Mouse (Mus musculus): ENCODE measurements around the gene Gm20388. TPM values are rescaled to one million over a fixed set of nuclear protein-coding genes. Genes with fewer than 3 reads are reported as not detected.

Gene Gm20388
- total RNA-seq, 1 experiment = 27.0 TPM

DNA sequence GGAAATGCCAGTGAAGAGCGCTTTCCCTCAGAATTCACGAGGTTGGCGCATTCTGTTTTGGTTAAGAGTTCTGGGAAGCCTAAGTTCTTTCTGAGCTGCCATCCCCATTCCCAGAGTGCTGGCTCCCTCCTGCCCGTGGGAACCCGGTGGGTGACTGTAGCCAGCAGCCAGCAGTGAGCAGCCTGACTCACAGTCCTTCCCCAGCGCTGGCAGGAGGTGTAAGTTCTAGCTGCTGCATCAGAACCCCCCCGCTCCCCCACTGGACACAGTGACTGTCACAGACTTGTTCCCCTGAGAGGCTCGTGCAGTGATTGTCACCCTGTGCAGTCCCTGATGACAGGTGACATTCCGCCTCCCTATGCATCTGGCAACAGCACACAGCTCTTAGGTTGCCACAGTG, 59.5 kb downstream of the Gm20388 start:
- in situ Hi-C loops (cut with MboI; ENCODE audit: low sequenced_read_pairs in 2 of 2, unreplicated experiment in 2 of 2) = no loop called here
- Histone ChIP-seq H3K36me3 (ENCODE audit: control insufficient read depth, insufficient read depth, low read length, poor library complexity, severe bottlenecking) (no peaks in the 10 kb centered on the region), H3K9me3 (ENCODE audit: control insufficient read depth, insufficient read depth, low read depth, low read length) (no peaks in the 10 kb centered on the region), H3K9ac (ENCODE audit: insufficient read depth, low read depth, low read length, poor library complexity, severe bottlenecking) (no peak overlapping the region), H3K27ac (ENCODE audit: insufficient read depth, low read depth, low read length, poor library complexity, severe bottlenecking) (no peak overlapping the region), H3K4me3 (ENCODE audit: insufficient read depth in 1 of 2, low read depth in 1 of 2, low read length in 2 of 2, poor library complexity in 1 of 2, severe bottlenecking in 1 of 2) (no peak overlapping the region), H3K4me1 (ENCODE audit: control insufficient read depth in 2 of 2, insufficient read depth in 2 of 2, low read length in 2 of 2, poor library complexity in 1 of 2) (no peaks in the 10 kb centered on the region)
- DNase-seq (ENCODE audit: low read depth, low spot score) = no peak
- TF ChIP-seq HCFC1 (IDR thresholded peaks at IDR 0.05; ENCODE audit: borderline replicate concordance, insufficient read depth, low read length) (no peak), CHD2 (IDR thresholded peaks at IDR 0.05; ENCODE audit: low read depth, low read length) (no peak), MAFK (IDR thresholded peaks at IDR 0.05; ENCODE audit: insufficient read depth, low read depth, low read length) (no peak)

DNA sequence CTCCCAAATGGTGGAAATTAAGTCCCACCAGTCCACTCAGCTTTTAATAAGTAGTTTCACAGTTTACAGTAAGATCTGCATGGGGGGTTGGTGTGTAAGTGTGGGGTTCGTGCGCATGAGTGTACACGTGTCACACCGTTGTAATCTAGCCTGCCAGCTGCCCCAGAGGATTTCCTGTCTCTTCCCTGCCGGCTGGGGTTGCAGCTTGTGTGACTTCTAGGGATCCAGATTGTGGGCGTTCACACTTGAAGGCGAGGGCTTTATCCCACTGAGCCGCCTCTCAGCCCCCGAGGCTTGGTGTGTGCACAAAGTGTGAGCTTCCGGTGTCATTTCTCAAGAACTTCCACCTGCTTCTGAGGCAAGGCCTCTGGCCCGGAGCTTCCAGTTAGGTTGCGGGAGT, 61.9 kb downstream of the Gm20388 start:
- Histone ChIP-seq H3K27ac (ENCODE audit: insufficient read depth, low read depth, low read length, poor library complexity, severe bottlenecking) (no peak overlapping the region), H3K4me3 (ENCODE audit: insufficient read depth in 1 of 2, low read depth in 1 of 2, low read length in 2 of 2, poor library complexity in 1 of 2, severe bottlenecking in 1 of 2) (no peak overlapping the region), H3K9ac (ENCODE audit: insufficient read depth, low read depth, low read length, poor library complexity, severe bottlenecking) (no peak overlapping the region), H3K36me3 (ENCODE audit: control insufficient read depth, insufficient read depth, low read length, poor library complexity, severe bottlenecking) (no peaks in the 10 kb centered on the region), H3K9me3 (ENCODE audit: control insufficient read depth, insufficient read depth, low read depth, low read length) (no peaks in the 10 kb centered on the region), H3K4me1 (ENCODE audit: control insufficient read depth in 2 of 2, insufficient read depth in 2 of 2, low read length in 2 of 2, poor library complexity in 1 of 2) (no peaks in the 10 kb centered on the region)
- DNase-seq (ENCODE audit: low read depth, low spot score) = no peak
- in situ Hi-C loops (cut with MboI; ENCODE audit: low sequenced_read_pairs in 2 of 2, unreplicated experiment in 2 of 2) = no loop called here
- TF ChIP-seq HCFC1 (IDR thresholded peaks at IDR 0.05; ENCODE audit: borderline replicate concordance, insufficient read depth, low read length) (no peak), ZC3H11A (IDR thresholded peaks at IDR 0.05; ENCODE audit: borderline replicate concordance, low read depth, low read length) (no peak), MAFK (IDR thresholded peaks at IDR 0.05; ENCODE audit: insufficient read depth, low read depth, low read length) (no peak), CHD2 (IDR thresholded peaks at IDR 0.05; ENCODE audit: low read depth, low read length) (no peak), ZNF384 (IDR thresholded peaks at IDR 0.05; ENCODE audit: low read depth, low read length) (no peak)

DNA sequence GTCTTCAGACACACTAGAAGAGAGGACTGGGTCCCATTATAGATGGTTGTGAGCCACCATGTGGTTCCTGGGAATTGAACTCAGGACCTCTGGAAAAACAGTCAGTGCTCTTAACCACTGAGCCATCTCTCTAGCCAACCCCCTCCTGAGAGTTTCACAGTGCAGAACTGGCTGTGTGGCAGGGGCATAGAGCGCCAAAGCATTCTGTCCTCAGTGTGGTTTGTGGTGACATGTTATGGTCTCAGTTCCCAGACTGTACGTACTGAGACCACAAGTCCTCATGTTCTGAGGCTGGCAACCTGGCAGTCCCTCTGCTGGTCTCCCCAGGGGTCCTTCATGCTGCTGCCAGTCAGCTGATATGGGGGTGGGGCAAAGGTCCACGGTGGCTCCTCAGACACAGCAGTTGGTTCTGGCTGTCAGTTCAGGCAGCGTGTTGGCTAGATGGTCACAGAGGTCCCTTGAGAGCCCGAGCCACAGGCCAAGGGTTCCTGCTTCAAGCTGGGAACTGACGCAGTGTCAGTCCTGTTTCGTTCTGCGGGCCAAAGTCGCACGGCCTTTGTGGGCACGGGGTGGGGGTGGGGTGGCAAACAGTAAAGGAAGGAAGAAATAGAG, 68.2 kb downstream of the Gm20388 start:
- no peaks in the 10 kb centered on the region for H3K9me3 ChIP-seq (ENCODE audit: control insufficient read depth, insufficient read depth, low read depth, low read length)
- H3K4me3 ChIP-seq (ENCODE audit: insufficient read depth in 1 of 2, low read depth in 1 of 2, low read length in 2 of 2, poor library complexity in 1 of 2, severe bottlenecking in 1 of 2) = no peak overlapping the region
- peaks cover 0 to 2% of the 10 kb centered on the region in 2 experiments; a peak in 1 of 4 replicates for H3K4me1 ChIP-seq (ENCODE audit: control insufficient read depth in 2 of 2, insufficient read depth in 2 of 2, low read length in 2 of 2, poor library complexity in 1 of 2)
- H3K36me3 ChIP-seq (ENCODE audit: control insufficient read depth, insufficient read depth, low read length, poor library complexity, severe bottlenecking) = no peaks in the 10 kb centered on the region
- DNase-seq (ENCODE audit: low read depth, low spot score) = no peak
- H3K27ac ChIP-seq (ENCODE audit: insufficient read depth, low read depth, low read length, poor library complexity, severe bottlenecking) = no peak overlapping the region
- in situ Hi-C loops (cut with MboI; ENCODE audit: low sequenced_read_pairs in 2 of 2, unreplicated experiment in 2 of 2) = no loop called here
- no peak for TF ChIP-seq MAFK (IDR thresholded peaks at IDR 0.05; ENCODE audit: insufficient read depth, low read depth, low read length)
- TF ChIP-seq ZNF384 (IDR thresholded peaks at IDR 0.05; ENCODE audit: low read depth, low read length) = no peak
- no peak for TF ChIP-seq ZC3H11A (IDR thresholded peaks at IDR 0.05; ENCODE audit: borderline replicate concordance, low read depth, low read length)
- TF ChIP-seq HCFC1 (IDR thresholded peaks at IDR 0.05; ENCODE audit: borderline replicate concordance, insufficient read depth, low read length) = no peak
- no peak overlapping the region for H3K9ac ChIP-seq (ENCODE audit: insufficient read depth, low read depth, low read length, poor library complexity, severe bottlenecking)

DNA sequence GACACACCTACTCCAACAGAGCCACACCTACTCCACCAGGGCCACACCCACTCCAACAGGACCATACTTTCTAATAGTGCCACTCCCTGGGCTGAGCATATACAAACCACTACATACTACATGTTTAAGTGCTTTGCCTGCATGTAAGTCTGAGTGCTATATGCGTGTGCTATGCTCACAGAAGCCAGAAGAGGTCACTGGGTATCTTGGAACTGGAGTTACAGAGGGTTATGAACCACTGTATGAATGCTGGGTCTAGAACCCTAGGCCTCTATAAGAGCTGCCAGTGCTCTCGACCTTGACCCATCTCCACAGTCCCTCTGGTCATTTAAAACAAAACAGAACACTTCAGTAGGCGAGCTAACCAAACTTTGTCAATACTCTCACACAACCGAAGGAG, 70.6 kb downstream of the Gm20388 start:
- Histone ChIP-seq H3K9ac (ENCODE audit: insufficient read depth, low read depth, low read length, poor library complexity, severe bottlenecking) (no peak overlapping the region), H3K9me3 (ENCODE audit: control insufficient read depth, insufficient read depth, low read depth, low read length) (no peaks in the 10 kb centered on the region), H3K4me1 (ENCODE audit: control insufficient read depth in 2 of 2, insufficient read depth in 2 of 2, low read length in 2 of 2, poor library complexity in 1 of 2) (peaks cover 0 to 2% of the 10 kb centered on the region in 2 experiments; a peak in 1 of 4 replicates), H3K36me3 (ENCODE audit: control insufficient read depth, insufficient read depth, low read length, poor library complexity, severe bottlenecking) (no peaks in the 10 kb centered on the region), H3K27ac (ENCODE audit: insufficient read depth, low read depth, low read length, poor library complexity, severe bottlenecking) (no peak overlapping the region), H3K4me3 (ENCODE audit: insufficient read depth in 1 of 2, low read depth in 1 of 2, low read length in 2 of 2, poor library complexity in 1 of 2, severe bottlenecking in 1 of 2) (no peak overlapping the region)
- in situ Hi-C loops (cut with MboI; ENCODE audit: low sequenced_read_pairs in 2 of 2, unreplicated experiment in 2 of 2) = no loop called here
- TF ChIP-seq ZNF384 (IDR thresholded peaks at IDR 0.05; ENCODE audit: low read depth, low read length) (no peak), MAFK (IDR thresholded peaks at IDR 0.05; ENCODE audit: insufficient read depth, low read depth, low read length) (no peak), ZC3H11A (IDR thresholded peaks at IDR 0.05; ENCODE audit: borderline replicate concordance, low read depth, low read length) (no peak), HCFC1 (IDR thresholded peaks at IDR 0.05; ENCODE audit: borderline replicate concordance, insufficient read depth, low read length) (no peak), CHD2 (IDR thresholded peaks at IDR 0.05; ENCODE audit: low read depth, low read length) (no peak)
- no peak for DNase-seq (ENCODE audit: low read depth, low spot score)

DNA sequence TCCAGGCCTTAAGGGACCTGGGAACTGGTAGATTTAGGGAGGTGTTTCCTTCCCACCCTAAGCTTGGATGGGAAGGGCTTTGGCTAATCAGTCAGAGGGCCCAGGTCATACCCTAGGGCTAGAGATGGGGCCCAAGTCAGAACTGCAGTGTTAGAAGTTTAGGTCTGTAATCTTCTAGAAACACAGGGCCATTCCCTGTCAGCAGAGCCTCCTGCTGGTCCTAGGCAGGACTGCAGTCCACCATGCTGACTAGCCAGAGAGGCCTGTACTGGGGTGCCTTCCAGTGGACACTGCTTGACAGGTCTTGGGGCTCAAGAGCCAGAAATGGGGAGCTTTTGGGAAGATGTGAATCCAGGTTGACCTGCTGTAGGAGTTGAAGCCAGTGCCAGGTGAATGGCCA, 73.4 kb downstream of the Gm20388 start:
- no peak overlapping the region for H3K4me3 ChIP-seq (ENCODE audit: insufficient read depth in 1 of 2, low read depth in 1 of 2, low read length in 2 of 2, poor library complexity in 1 of 2, severe bottlenecking in 1 of 2)
- no peak overlapping the region for H3K9ac ChIP-seq (ENCODE audit: insufficient read depth, low read depth, low read length, poor library complexity, severe bottlenecking)
- TF ChIP-seq ZC3H11A (IDR thresholded peaks at IDR 0.05; ENCODE audit: borderline replicate concordance, low read depth, low read length) = no peak
- TF ChIP-seq MAFK (IDR thresholded peaks at IDR 0.05; ENCODE audit: insufficient read depth, low read depth, low read length) = no peak
- TF ChIP-seq CHD2 (IDR thresholded peaks at IDR 0.05; ENCODE audit: low read depth, low read length) = no peak
- TF ChIP-seq HCFC1 (IDR thresholded peaks at IDR 0.05; ENCODE audit: borderline replicate concordance, insufficient read depth, low read length) = no peak
- TF ChIP-seq ZNF384 (IDR thresholded peaks at IDR 0.05; ENCODE audit: low read depth, low read length) = no peak
- DNase-seq (ENCODE audit: low read depth, low spot score) = no peak
- H3K27ac ChIP-seq (ENCODE audit: insufficient read depth, low read depth, low read length, poor library complexity, severe bottlenecking) = no peak overlapping the region
- H3K4me1 ChIP-seq (ENCODE audit: control insufficient read depth in 2 of 2, insufficient read depth in 2 of 2, low read length in 2 of 2, poor library complexity in 1 of 2) = peaks cover 0 to under 1% of the 10 kb centered on the region in 2 experiments; a peak in 1 of 4 replicates
- in situ Hi-C loops (cut with MboI; ENCODE audit: low sequenced_read_pairs in 2 of 2, unreplicated experiment in 2 of 2) = no loop called here
- no peaks in the 10 kb centered on the region for H3K9me3 ChIP-seq (ENCODE audit: control insufficient read depth, insufficient read depth, low read depth, low read length)
- H3K36me3 ChIP-seq (ENCODE audit: control insufficient read depth, insufficient read depth, low read length, poor library complexity, severe bottlenecking) = no peaks in the 10 kb centered on the region
